Mouse (Mus musculus): ENCODE data around the gene Timeless. TPM values are rescaled to one million over a fixed set of nuclear protein-coding genes. Genes with fewer than 3 reads are reported as not detected.
A peak's percentile ranks its signal among the peaks of the same experiment; 100 is the strongest.
"Not testable (repeated sequence)": the region's sequence is repeated elsewhere in the genome, so short reads cannot be mapped to it uniquely, and the experiment has no call there.

Timeless gene
- 17.8 and 20.5 TPM in 2 replicates for polyA plus RNA-seq (2015; fragmentation: Nextera tagmentation; extraction: Ambion mirVana)

GRCm38 (mm10) chr10:128231697-128232419 is at the start of gene Timeless:
TSS of gene Timeless (plus strand) at chr10:128232065.
- Histone ChIP-seq H3K4me2 (peak within 1 kb of the TSS; percentile 60), H3K9ac (peak within 1 kb of the TSS; percentile 83), H3K27me3 (replicated peaks) (no peaks in the 10 kb centered on the region), H3K9me3 (no peaks in the 10 kb centered on the region), H3K27ac (peak within 1 kb of the TSS; percentile 93), H3K4me3 (peak within 1 kb of the TSS; percentile 95), H3K4me1 (peaks cover 12% of the 10 kb centered on the region), H3K36me3 (replicated peaks) (no peaks in the 10 kb centered on the region)
- under 1% methylated on average over 57 of the region's 58 CpGs for whole genome bisulfite sequencing
- peak; percentile 92 for ATAC-seq (replicated peaks)

DNA sequence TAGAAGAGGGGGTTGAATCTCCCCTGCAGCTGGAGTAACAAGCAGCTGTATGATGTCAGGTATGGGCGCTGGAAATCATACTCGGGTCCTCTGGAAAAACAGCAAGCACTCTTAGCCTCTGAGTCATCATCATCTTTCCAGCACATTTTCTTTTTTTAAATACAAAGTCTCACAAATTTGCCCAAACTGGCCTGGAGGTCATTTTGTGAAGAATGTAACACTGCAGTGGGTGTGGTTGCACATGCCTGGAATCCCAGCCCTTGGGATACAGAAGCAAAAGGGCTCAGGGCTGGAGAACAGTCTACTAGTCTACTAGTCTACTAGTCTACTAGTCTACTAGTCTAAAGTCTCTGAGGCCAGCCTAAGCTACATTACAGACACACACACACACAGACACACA is 47.6 kb upstream of the Timeless start:
- Histone ChIP-seq H3K4me1 (no peaks in the 10 kb centered on the region; the same call in 1 of the 2 replicates), H3K4me3 (no peak overlapping the region), H3K4me2 (no peak overlapping the region), H3K9me3 (no peaks in the 10 kb centered on the region), H3K27ac (no peak overlapping the region), H3K27me3 (replicated peaks) (no peaks in the 10 kb centered on the region), H3K36me3 (replicated peaks) (no peaks in the 10 kb centered on the region), H3K9ac (no peak overlapping the region)
- no peak for ATAC-seq (replicated peaks)
- WGBS = 94% methylated on average over 2 of the region's 2 CpGs

GRCm38 (mm10) chr10:128185277-128185940 is 46.5 kb upstream of the Timeless start:
- Histone ChIP-seq H3K4me2 (no peak overlapping the region), H3K9ac (no peak overlapping the region), H3K9me3 (no peaks in the 10 kb centered on the region), H3K4me3 (no peak overlapping the region), H3K27ac (no peak overlapping the region), H3K4me1 (no peaks in the 10 kb centered on the region; the same call in 1 of the 2 replicates), H3K36me3 (replicated peaks) (no peaks in the 10 kb centered on the region), H3K27me3 (replicated peaks) (no peaks in the 10 kb centered on the region; the same call in 1 of the 2 replicates)
- no peak for ATAC-seq (replicated peaks)
- 76% methylated on average over 6 of the region's 6 CpGs for WGBS

DNA sequence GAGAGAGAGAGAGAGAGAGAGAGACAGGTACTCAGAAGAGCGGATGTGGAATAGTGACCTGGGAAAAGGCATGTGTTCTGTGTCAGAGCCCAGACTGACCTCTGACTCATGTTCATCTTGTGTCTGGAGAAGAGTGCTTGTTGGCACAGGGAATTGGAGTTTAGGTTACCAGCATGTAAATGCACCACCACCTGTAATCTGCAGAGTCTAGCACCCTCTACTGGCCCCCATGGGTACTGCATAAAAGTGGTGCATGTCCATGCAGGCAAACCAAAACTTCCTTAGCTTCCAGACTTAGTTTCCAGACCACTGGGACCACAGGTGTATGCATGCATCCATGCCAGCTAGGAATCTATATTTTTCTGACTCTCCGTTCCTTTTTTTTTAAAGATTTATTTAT is 45.9 kb upstream of the Timeless start:
- ATAC-seq (replicated peaks) = no peak
- Histone ChIP-seq H3K27me3 (replicated peaks) (no peaks in the 10 kb centered on the region; the same call in 1 of the 2 replicates), H3K4me2 (no peak overlapping the region), H3K9ac (no peak overlapping the region), H3K9me3 (no peaks in the 10 kb centered on the region), H3K36me3 (replicated peaks) (no peaks in the 10 kb centered on the region), H3K27ac (no peak overlapping the region), H3K4me1 (no peaks in the 10 kb centered on the region; the same call in 1 of the 2 replicates), H3K4me3 (no peak overlapping the region)
- WGBS = 46% methylated on average over 2 of the region's 2 CpGs

GRCm38 (mm10) chr10:128187181-128187605 is 44.7 kb upstream of the Timeless start:
- H3K4me1 ChIP-seq = no peaks in the 10 kb centered on the region; the same call in 1 of the 2 replicates
- no peaks in the 10 kb centered on the region for H3K9me3 ChIP-seq
- ATAC-seq (replicated peaks) = no peak
- no peak overlapping the region for H3K4me2 ChIP-seq
- H3K27me3 ChIP-seq (replicated peaks) = no peaks in the 10 kb centered on the region; the same call in 1 of the 2 replicates
- H3K9ac ChIP-seq = no peak overlapping the region
- no peak overlapping the region for H3K4me3 ChIP-seq
- H3K27ac ChIP-seq = no peak overlapping the region
- H3K36me3 ChIP-seq (replicated peaks) = no peaks in the 10 kb centered on the region
- 72% methylated on average over 5 of the region's 5 CpGs for WGBS

GRCm38 (mm10) chr10:128188242-128188877 is 43.5 kb upstream of the Timeless start:
- no peak overlapping the region for H3K27ac ChIP-seq
- H3K27me3 ChIP-seq (replicated peaks) = peaks cover 5% of the 10 kb centered on the region; the same call in 1 of the 2 replicates
- ATAC-seq (replicated peaks) = no peak
- no peaks in the 10 kb centered on the region for H3K36me3 ChIP-seq (replicated peaks)
- H3K4me3 ChIP-seq = no peak overlapping the region
- WGBS = 45% methylated on average over 2 of the region's 2 CpGs
- H3K4me1 ChIP-seq = no peaks in the 10 kb centered on the region; the same call in 1 of the 2 replicates
- no peak overlapping the region for H3K4me2 ChIP-seq
- H3K9ac ChIP-seq = no peak overlapping the region
- no peaks in the 10 kb centered on the region for H3K9me3 ChIP-seq

DNA sequence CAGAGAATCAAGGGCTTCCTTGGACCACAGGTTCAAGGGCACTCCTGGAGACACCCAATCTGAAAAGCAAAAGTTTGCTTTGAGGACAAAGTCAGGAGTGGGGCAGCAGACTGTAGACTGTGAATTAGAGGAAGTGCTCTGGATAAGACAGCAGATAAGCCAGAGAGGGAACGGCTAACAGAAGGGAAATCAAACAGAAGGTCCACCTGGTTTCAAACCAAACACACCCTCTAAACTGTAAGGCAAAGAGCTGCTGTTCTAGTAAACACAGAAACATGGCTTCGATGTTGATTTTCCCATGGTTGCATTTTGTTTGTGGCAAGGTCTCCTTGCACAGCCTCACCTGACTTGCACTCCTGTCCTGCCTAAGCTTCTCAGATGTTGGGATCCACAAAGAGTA is 40.4 kb upstream of the Timeless start:
- no peak overlapping the region for H3K4me3 ChIP-seq
- ATAC-seq (replicated peaks) = no peak

DNA sequence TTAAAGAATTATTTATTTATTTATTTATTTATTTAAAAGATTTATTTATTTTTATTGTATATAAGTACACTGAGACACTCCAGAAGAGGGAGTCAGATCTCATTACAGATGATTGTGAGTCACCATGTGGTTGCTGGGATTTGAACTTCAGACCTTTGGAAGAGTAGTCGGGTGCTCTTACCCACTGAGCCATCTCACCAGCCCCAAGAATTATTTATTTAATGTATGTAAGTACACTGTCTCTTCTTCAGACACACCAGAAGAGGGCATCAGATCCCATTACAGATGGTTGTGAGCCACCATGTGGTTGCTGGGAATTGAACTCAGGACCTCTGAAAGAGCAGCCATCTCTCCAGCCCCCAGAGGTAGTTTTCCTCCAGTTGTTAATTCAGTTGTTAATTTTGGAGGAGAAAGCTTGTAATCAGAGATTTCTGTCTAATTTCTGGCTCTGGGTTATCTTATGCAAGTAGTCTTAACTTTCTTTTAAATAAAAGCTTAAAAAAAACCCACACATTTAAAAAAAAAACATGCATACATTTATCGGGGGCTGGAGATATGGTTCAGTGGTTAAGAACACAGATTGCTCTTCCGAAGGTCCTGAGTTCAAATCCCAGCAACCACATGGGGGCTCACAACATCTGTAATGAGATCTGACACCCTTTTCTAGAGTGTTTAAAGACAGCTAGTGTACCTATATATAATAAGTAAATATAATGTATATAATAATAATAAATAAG is 39.7 kb upstream of the Timeless start:
- H3K4me2 ChIP-seq; H3K9ac ChIP-seq; H3K9me3 ChIP-seq; H3K27ac ChIP-seq; ATAC-seq (replicated peaks); H3K36me3 ChIP-seq (replicated peaks); H3K4me3 ChIP-seq: not testable (repeated sequence)
- Histone ChIP-seq H3K4me1 (peaks cover 14% of the 10 kb centered on the region), H3K27me3 (replicated peaks) (peaks cover 21% of the 10 kb centered on the region)
- 89% methylated on average over 3 of the region's 3 CpGs for WGBS

More for the DNA sequence above, 40.4 kb upstream of the Timeless start:
- Histone ChIP-seq H3K36me3 (replicated peaks) (no peaks in the 10 kb centered on the region), H3K4me1 (peaks cover 14% of the 10 kb centered on the region), H3K4me2 (no peak overlapping the region), H3K9ac (no peak overlapping the region), H3K27me3 (replicated peaks) (peaks cover 18% of the 10 kb centered on the region), H3K27ac (no peak overlapping the region), H3K9me3 (no peaks in the 10 kb centered on the region)
- 90% methylated on average over 2 of the region's 2 CpGs for WGBS

GRCm38 (mm10) chr10:128193113-128193512 is 38.8 kb upstream of the Timeless start:
- Histone ChIP-seq H3K27me3 (replicated peaks) (peaks cover 21% of the 10 kb centered on the region), H3K36me3 (replicated peaks) (no peaks in the 10 kb centered on the region), H3K4me1 (peaks cover 14% of the 10 kb centered on the region), H3K27ac (no peak overlapping the region), H3K9ac (no peak overlapping the region), H3K4me3 (no peak overlapping the region), H3K4me2 (no peak overlapping the region), H3K9me3 (no peaks in the 10 kb centered on the region)
- ATAC-seq (replicated peaks) = no peak
- 93% methylated on average over 6 of the region's 6 CpGs for WGBS

GRCm38 (mm10) chr10:128194024-128194550 is 37.8 kb upstream of the Timeless start, which contains the start of gene Gls2:
TSS of gene Gls2 (plus strand) at chr10:128194457.
- H3K4me3 ChIP-seq = peak within 1 kb of the TSS; percentile 66
- peak within 1 kb of the TSS; percentile 42; the same call in 1 of the 2 replicates for H3K27ac ChIP-seq
- peaks cover 14% of the 10 kb centered on the region for H3K4me1 ChIP-seq
- no peaks in the 10 kb centered on the region for H3K36me3 ChIP-seq (replicated peaks)
- WGBS = under 1% methylated on average over 45 of the region's 46 CpGs
- peaks cover 21% of the 10 kb centered on the region for H3K27me3 ChIP-seq (replicated peaks)
- ATAC-seq (replicated peaks) = peak; percentile 97
- H3K4me2 ChIP-seq = peak within 1 kb of the TSS; percentile 99
- H3K9me3 ChIP-seq = no peaks in the 10 kb centered on the region
- H3K9ac ChIP-seq = peak within 1 kb of the TSS; percentile 56

Data from midbrain, embryonic 15.5 days (tissue).